Comparison of ENCODE assay signal across 32 mouse cellular contexts in genomic region chr2:129369615-129370014, GRCm38 (mm10). TPM values are rescaled to one million over a fixed set of nuclear protein-coding genes. Genes with fewer than 3 reads are reported as not detected.
DNase-seq lines count a peak whose midpoint lies in the region; ATAC-seq and TF ChIP-seq lines count a peak whose summit lies in the region.
"Had no signal": no experiment of that assay in that cellular context is flagged by ENCODE, and none has a peak within 500 bp of the region (broad histone marks: within the 10 kb centered on the region; RNA-seq: fewer than 3 reads in every experiment).

No protein-coding gene starts in this region.

- 63% methylated on average over 3 of the region's 3 CpGs for WGBS in heart, embryonic 13.5 days
- WGBS in liver, embryonic 13.5 days (ENCODE audit: insufficient replicate concordance), result 24% methylated on average over 3 of the region's 3 CpGs

- no peak for TF ChIP-seq POLR2A in MEL (IDR thresholded peaks at IDR 0.05; ENCODE audit: control insufficient read depth in 1 of 2, insufficient read depth in 1 of 2, low read depth in 1 of 2, low read length in 2 of 2, poor library complexity in 1 of 2)

- TF ChIP-seq CTCF in MEL (IDR thresholded peaks at IDR 0.05 in 2 of 3, conservative IDR thresholded peaks at IDR 0.05 in 1 of 3; ENCODE audit: control insufficient read depth in 1 of 3, insufficient read depth in 1 of 3, low read depth in 2 of 3, low read length in 3 of 3, poor library complexity in 1 of 3, severe bottlenecking in 1 of 3), result no peak

- H3K9ac ChIP-seq in heart, embryonic 13.5 days, result no peak overlapping the region
- no peak overlapping the region for H3K9ac ChIP-seq in MEL (ENCODE audit: control insufficient read depth, low read depth, low read length, poor library complexity, severe bottlenecking)
- H3K9ac ChIP-seq in liver, embryonic 13.5 days, result no peak overlapping the region
- H3K9ac ChIP-seq: embryonic facial prominence, embryonic 15.5 days; forebrain, embryonic 12.5 days; hindbrain, embryonic 12.5 days; intestine, embryonic 15.5 days; midbrain, embryonic 12.5 days; neural tube, embryonic 12.5 days had no signal

- H3K79me2 ChIP-seq in MEL (ENCODE audit: control insufficient read depth, insufficient read depth, low read length, poor library complexity), result no peaks in the 10 kb centered on the region

- no peak for ATAC-seq in heart, embryonic 13.5 days (ENCODE audit: extremely low read depth, insufficient number of reproducible peaks, low FRiP score, low TSS enrichment)
- ATAC-seq in liver, embryonic 13.5 days (ENCODE audit: low read depth), result peak; percentile 66; the same call in 1 of the 2 replicates
- ATAC-seq in megakaryocyte-erythroid progenitor cell, adult 5-6 weeks (replicated peaks; ENCODE audit: low FRiP score, low TSS enrichment, poor library complexity, severe bottlenecking), result peak; percentile 25
- ATAC-seq: hindbrain, postnatal 0 days; intestine, embryonic 15.5 days had no signal

- intact Hi-C loops in heart, postnatal 25 days (cut with DNase I), result no loop called here

- H3K4me3 ChIP-seq in heart, embryonic 13.5 days, result no peak overlapping the region
- H3K4me3 ChIP-seq in MEL (ENCODE audit: control insufficient read depth in 1 of 2, insufficient read depth in 1 of 2, low read depth in 2 of 2, low read length in 2 of 2), result no peak overlapping the region
- H3K4me3 ChIP-seq in liver, embryonic 13.5 days (replicated peaks), result no peak overlapping the region
- H3K4me3 ChIP-seq: embryonic facial prominence, embryonic 10.5 days; embryonic facial prominence, embryonic 15.5 days; forebrain, embryonic 12.5 days; hindbrain, embryonic 12.5 days; intestine, embryonic 15.5 days; midbrain, embryonic 12.5 days; myocyte; neural tube, embryonic 12.5 days had no signal

- H3K4me1 ChIP-seq in heart, embryonic 13.5 days, result no peaks in the 10 kb centered on the region
- peaks cover 17 to 31% of the 10 kb centered on the region in 2 experiments for H3K4me1 ChIP-seq in MEL (ENCODE audit: control insufficient read depth in 1 of 2, insufficient read depth in 2 of 2, low read length in 2 of 2)
- H3K4me1 ChIP-seq in liver, embryonic 13.5 days (replicated peaks), result peaks cover 24% of the 10 kb centered on the region
- H3K4me1 ChIP-seq: embryonic facial prominence, embryonic 10.5 days; embryonic facial prominence, embryonic 15.5 days; forebrain, embryonic 12.5 days; hindbrain, embryonic 12.5 days; intestine, embryonic 15.5 days; midbrain, embryonic 12.5 days; neural tube, embryonic 12.5 days had no signal

- H3K4me2 ChIP-seq in heart, embryonic 13.5 days, result peak overlapping the region; percentile 13; the same call in 1 of the 2 replicates
- H3K4me2 ChIP-seq in liver, embryonic 13.5 days, result peak overlapping the region; percentile 8; the same call in 1 of the 2 replicates
- H3K4me2 ChIP-seq: embryonic facial prominence, embryonic 15.5 days; forebrain, embryonic 12.5 days; hindbrain, embryonic 12.5 days; intestine, embryonic 15.5 days; midbrain, embryonic 12.5 days; neural tube, embryonic 12.5 days had no signal

- H3K9me3 ChIP-seq in heart, embryonic 13.5 days, result no peaks in the 10 kb centered on the region
- H3K9me3 ChIP-seq in MEL (replicated peaks; ENCODE audit: insufficient read depth, low read length), result no peaks in the 10 kb centered on the region
- H3K9me3 ChIP-seq in liver, embryonic 13.5 days (replicated peaks), result no peaks in the 10 kb centered on the region
- H3K9me3 ChIP-seq: embryonic facial prominence, embryonic 10.5 days; embryonic facial prominence, embryonic 15.5 days; forebrain, embryonic 12.5 days; hindbrain, embryonic 12.5 days; intestine, embryonic 15.5 days; midbrain, embryonic 12.5 days; neural tube, embryonic 12.5 days had no signal

- TF ChIP-seq RAD21 in MEL (IDR thresholded peaks at IDR 0.05; ENCODE audit: low read depth, low read length), result no peak

- H3K36me3 ChIP-seq in heart, embryonic 13.5 days, result no peaks in the 10 kb centered on the region
- H3K36me3 ChIP-seq in MEL (ENCODE audit: control insufficient read depth in 1 of 2, insufficient read depth in 2 of 2, low read length in 2 of 2), result peaks cover 0 to 28% of the 10 kb centered on the region in 2 experiments; a peak in 2 of 4 replicates
- no peaks in the 10 kb centered on the region for H3K36me3 ChIP-seq in liver, embryonic 13.5 days
- H3K36me3 ChIP-seq: embryonic facial prominence, embryonic 10.5 days; embryonic facial prominence, embryonic 15.5 days; forebrain, embryonic 12.5 days; hindbrain, embryonic 12.5 days; intestine, embryonic 15.5 days; midbrain, embryonic 12.5 days; neural tube, embryonic 12.5 days had no signal

- no peak overlapping the region for H3K27ac ChIP-seq in heart, embryonic 13.5 days (replicated peaks)
- H3K27ac ChIP-seq in MEL (ENCODE audit: control insufficient read depth, low read depth, low read length), result no peak overlapping the region
- H3K27ac ChIP-seq in liver, embryonic 13.5 days, result no peak overlapping the region
- H3K27ac ChIP-seq: embryonic facial prominence, embryonic 10.5 days; embryonic facial prominence, embryonic 15.5 days; forebrain, embryonic 12.5 days; hindbrain, embryonic 12.5 days; hindbrain, postnatal 0 days; intestine, embryonic 15.5 days; kidney, postnatal 0 days; macrophage; midbrain, embryonic 12.5 days; neural tube, embryonic 12.5 days had no signal

- DNase-seq in heart, postnatal 25 days (ENCODE audit: low spot score), result no peak
- DNase-seq in MEL (ENCODE audit: low read depth, low spot score), result peak; percentile 43
- DNase-seq in liver, embryonic 13.5 days, result peak; percentile 6
- DNase-seq in spleen, adult 18-20 months, result no peak
- DNase-seq in cerebellum, postnatal 10 days, result no peak
- DNase-seq: adrenal gland, adult 8-10 months; B cell, adult 2 months; cerebellum, adult 18-20 months; cerebellum, postnatal 14 days; gastrocnemius, postnatal 10 days; heart, postnatal 14 days; kidney, adult 2 months; kidney, postnatal 4 days; left cerebral cortex, postnatal 4 days; lung, adult 2 months; lung, postnatal 10 days; right cerebral cortex, postnatal 4 days had no signal

- no peaks in the 10 kb centered on the region for H3K27me3 ChIP-seq in heart, embryonic 13.5 days (replicated peaks)
- H3K27me3 ChIP-seq in MEL (ENCODE audit: control insufficient read depth in 1 of 2, insufficient read depth in 2 of 2, low read length in 2 of 2), result no peaks in the 10 kb centered on the region; a peak in 1 of 4 replicates
- no peaks in the 10 kb centered on the region for H3K27me3 ChIP-seq in liver, embryonic 13.5 days
- H3K27me3 ChIP-seq: embryonic facial prominence, embryonic 15.5 days; forebrain, embryonic 12.5 days; hindbrain, embryonic 12.5 days; intestine, embryonic 15.5 days; midbrain, embryonic 12.5 days; neural tube, embryonic 12.5 days had no signal

- peak; percentile 70 to 74 for TF ChIP-seq EP300 in MEL (IDR thresholded peaks at IDR 0.05; ENCODE audit: low read depth in 1 of 2, low read length in 2 of 2)

TF ChIP-seq in MEL, 35 proteins besides CTCF, POLR2A, EP300 and RAD21:
- no peak for TF ChIP-seq MAX (IDR thresholded peaks at IDR 0.05; ENCODE audit: low read length)
- TF ChIP-seq TAL1 (IDR thresholded peaks at IDR 0.05; ENCODE audit: low read length), result peak; percentile 87
- no peak for TF ChIP-seq ELF1 (IDR thresholded peaks at IDR 0.05; ENCODE audit: low read depth, low read length)
- peak; percentile 85 for TF ChIP-seq TCF12 (IDR thresholded peaks at IDR 0.05; ENCODE audit: low read depth, low read length)
- TF ChIP-seq RCOR1 (IDR thresholded peaks at IDR 0.05; ENCODE audit: low read depth, low read length), result peak; percentile 10; the same call in 1 of the 2 replicates
- peak; percentile 88 for TF ChIP-seq GATA1 (IDR thresholded peaks at IDR 0.05; ENCODE audit: low read depth, low read length)
- no peak for TF ChIP-seq UBTF (IDR thresholded peaks at IDR 0.05; ENCODE audit: borderline replicate concordance, insufficient read depth, low read depth, low read length)
- peak; percentile 59 for TF ChIP-seq ETS1 (IDR thresholded peaks at IDR 0.05; ENCODE audit: low read depth, low read length)
TF ChIP-seq in MEL: peak in this region for 5.

RNA-seq across cellular contexts. Expression of gene Il1b, which starts 1.3 kb away (rescaled TPM):
- 0.28 TPM in 1 of 2 replicates, not detected in the other for polyA plus RNA-seq in heart, embryonic 13.5 days (2015; fragmentation: Nextera tagmentation; extraction: Ambion mirVana)
- not detected for total RNA-seq in heart, postnatal 25 days (2021)
- 0.12 and 0.20 TPM in 2 replicates for total RNA-seq in MEL (2012; rRNA removed)
- under 1 TPM in 1 of 2 experiments, not detected in 1; 0.26 TPM for polyA plus RNA-seq in MEL (2012; ENCODE audit: insufficient read depth in 1 of 2, insufficient read length in 2 of 2, low read depth in 1 of 2, low replicate concordance in 2 of 2, missing spikeins in 1 of 2)
- 0.16 and 0.56 TPM in 2 replicates for polyA plus RNA-seq in liver, embryonic 13.5 days (2015; fragmentation: Nextera tagmentation; extraction: Ambion mirVana)
- not detected in 2 replicates for total RNA-seq in megakaryocyte-erythroid progenitor cell, adult 5-6 weeks (2014; fragmentation: Nextera tagmentation)
- total RNA-seq in megakaryocyte-erythroid progenitor cell, adult 5-6 weeks (2017), result 0.56 and 4.3 TPM in 2 replicates
- total RNA-seq: layer of hippocampus, postnatal 25 days; midbrain, postnatal 0 days had no signal
- polyA plus RNA-seq: embryonic facial prominence, embryonic 10.5 days; forebrain, embryonic 12.5 days; hindbrain, embryonic 12.5 days; hindbrain, postnatal 0 days; midbrain, embryonic 12.5 days; neural tube, embryonic 12.5 days had no signal

RNA-seq across cellular contexts. Expression of gene Il1a, which starts 59.8 kb away (rescaled TPM):
- polyA plus RNA-seq in heart, embryonic 13.5 days (2015; fragmentation: Nextera tagmentation; extraction: Ambion mirVana), result 0.13 and 0.39 TPM in 2 replicates
- not detected for total RNA-seq in heart, postnatal 25 days (2021)
- total RNA-seq in MEL (2012; rRNA removed), result not detected in 2 replicates
- polyA plus RNA-seq in MEL (2012; ENCODE audit: insufficient read depth in 1 of 2, insufficient read length in 2 of 2, low read depth in 1 of 2, low replicate concordance in 2 of 2, missing spikeins in 1 of 2), result under 1 TPM in 1 of 2 experiments, not detected in 1; 0.10 TPM
- 3.7 and 5.5 TPM in 2 replicates for polyA plus RNA-seq in liver, embryonic 13.5 days (2015; fragmentation: Nextera tagmentation; extraction: Ambion mirVana)
- total RNA-seq in megakaryocyte-erythroid progenitor cell, adult 5-6 weeks (2014; fragmentation: Nextera tagmentation), result not detected in 2 replicates
- total RNA-seq in megakaryocyte-erythroid progenitor cell, adult 5-6 weeks (2017), result not detected in 2 replicates
- total RNA-seq: adrenal gland, adult 8-10 months; gastrocnemius, postnatal 10 days; hindbrain, postnatal 0 days had no signal
- polyA plus RNA-seq: embryonic facial prominence, embryonic 10.5 days; embryonic facial prominence, embryonic 15.5 days; kidney, adult 2 months; kidney, postnatal 0 days; midbrain, embryonic 12.5 days; myocyte had no signal

Comparison
In these comparisons a context has a peak if more than half of its experiments do, and no peak if none do; other contexts are left out.
1. DNase-seq: peak in MEL (single experiment) and liver, embryonic 13.5 days (single experiment); none in heart, postnatal 25 days (single experiment), spleen, adult 18-20 months (0 of 2) and cerebellum, postnatal 10 days (0 of 2).